Mouse (Mus musculus) kidney, embryonic 15.5 days (tissue): ENCODE results near the gene Opn4. TPM values are rescaled to one million over a fixed set of nuclear protein-coding genes. Genes with fewer than 3 reads are reported as not detected.

Experiments used
- ATAC-seq: fragments of 200-750 bp; cut with Nextera tagmentation; replicated peaks from 2 replicates; pipeline ENCODE4 v1.8.0; 2017; ENCODE audit warnings: moderate TSS enrichment; ENCODE audit not compliant: low FRiP score
- H3K27ac ChIP-seq: fragments of 300-500 bp; sonication (generic); 2 replicates; pipeline ENCODE4 v1.5.1; 2015; ENCODE audit warnings: mild to moderate bottlenecking, inconsistent platforms
- H3K27me3 ChIP-seq: fragments of 300-500 bp; sonication (generic); 2 replicates; pipeline ENCODE4 v1.6.1; 2015; ENCODE audit warnings: inconsistent platforms
- H3K36me3 ChIP-seq: fragments of 300-500 bp; sonication (generic); 2 replicates; pipeline ENCODE4 v1.6.1; 2015; ENCODE audit warnings: inconsistent platforms
- H3K4me1 ChIP-seq: fragments of 300-500 bp; sonication (generic); 2 replicates; pipeline ENCODE4 v1.6.1; 2015; ENCODE audit warnings: inconsistent platforms
- H3K4me2 ChIP-seq: fragments of 300-500 bp; sonication (generic); 2 replicates; pipeline ENCODE4 v1.6.1; 2015; ENCODE audit warnings: moderate library complexity, mild to moderate bottlenecking, inconsistent platforms
- H3K4me3 ChIP-seq: fragments of 300-500 bp; sonication (generic); replicated peaks from 2 replicates; pipeline ENCODE4 v1.5.1; 2015; ENCODE audit warnings: mild to moderate bottlenecking, inconsistent platforms
- H3K9ac ChIP-seq: fragments of 300-500 bp; sonication (generic); 2 replicates; pipeline ENCODE4 v1.6.1; 2015; ENCODE audit warnings: mild to moderate bottlenecking, inconsistent platforms
- H3K9me3 ChIP-seq: fragments of 300-500 bp; sonication (generic); replicated peaks from 2 replicates; pipeline ENCODE4 v1.6.1; 2016; ENCODE audit warnings: inconsistent platforms
- WGBS: fragments of 180-500 bp; shearing (Covaris S2); methylation state at CpG from one replicate; pipeline ENCODE4 v1.1.7; 2015; ENCODE audit warnings: mixed read lengths; 5-methylcytosine and 5-hydroxymethylcytosine counted together
- polyA plus RNA-seq: library from polyadenylated mRNA; unstranded; fragments of >200 nt; fragmentation: Nextera tagmentation; extraction: Ambion mirVana; gene quantifications from 2 replicates; pipeline ENCODE4 v1.2.1, GENCODE M21; 2015

Gene Opn4
- 0.45 and 0.55 TPM in 2 replicates for polyA plus RNA-seq

DNA sequence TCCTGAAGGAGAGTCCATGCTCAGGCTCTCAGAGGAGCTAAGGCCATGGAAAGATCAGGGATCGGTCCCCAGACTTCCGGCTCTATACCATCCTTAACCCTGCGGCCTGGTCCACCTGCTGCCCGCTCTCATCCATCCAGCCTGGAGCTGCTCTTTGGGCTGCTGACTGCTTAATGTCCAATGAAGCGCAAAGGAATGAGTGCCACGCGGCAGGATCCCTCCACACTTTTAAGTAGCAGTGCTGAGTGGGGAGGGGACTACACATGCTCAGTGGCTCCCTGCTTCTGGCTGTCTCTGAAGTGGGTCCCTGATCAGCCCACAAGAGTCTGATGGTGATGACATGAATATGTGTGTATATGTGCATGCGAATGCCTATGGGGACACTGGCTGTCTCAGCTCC lies at the start of gene Opn4:
Opn4 (minus strand) TSS at position 202 of the 400 bp plus-strand sequence.
- Histone ChIP-seq H3K9ac (no peak within 1 kb of the TSS), H3K4me1 (no peaks in the 10 kb centered on the region), H3K4me2 (no peak within 1 kb of the TSS), H3K27ac (no peak within 1 kb of the TSS), H3K4me3 (no peak within 1 kb of the TSS), H3K9me3 (no peaks in the 10 kb centered on the region), H3K27me3 (peaks cover 5% of the 10 kb centered on the region; the same call in 1 of the 2 replicates), H3K36me3 (no peaks in the 10 kb centered on the region)
- ATAC-seq = 0 out of 2 replicates have a peak, but pooled peaks have one; percentile 40
- WGBS = 67% methylated on average over 8 of the region's 8 CpGs

- Histone ChIP-seq H3K4me3 (no peak overlapping the region), H3K36me3 (no peaks in the 10 kb centered on the region), H3K4me2 (no peak overlapping the region), H3K9ac (no peak overlapping the region), H3K27me3 (no peaks in the 10 kb centered on the region), H3K27ac (no peak overlapping the region), H3K9me3 (no peaks in the 10 kb centered on the region), H3K4me1 (no peaks in the 10 kb centered on the region)
- ATAC-seq = no peak
- WGBS = 84% methylated on average over 8 of the region's 8 CpGs
These were observed 48.0 kb upstream of the Opn4 start for GRCm38 (mm10) chr14:34647870-34648475.

- H3K9me3 ChIP-seq = no peaks in the 10 kb centered on the region
- no peaks in the 10 kb centered on the region for H3K27me3 ChIP-seq
- ATAC-seq = no peak
- 63% methylated on average over 7 of the region's 7 CpGs for WGBS
- H3K4me2 ChIP-seq = no peak overlapping the region
- no peak overlapping the region for H3K27ac ChIP-seq
- no peaks in the 10 kb centered on the region for H3K36me3 ChIP-seq
- H3K4me1 ChIP-seq = no peaks in the 10 kb centered on the region
- no peak overlapping the region for H3K9ac ChIP-seq
- H3K4me3 ChIP-seq = no peak overlapping the region
These were observed 44.2 kb upstream of the Opn4 start for GRCm38 (mm10) chr14:34644140-34644539.

DNA sequence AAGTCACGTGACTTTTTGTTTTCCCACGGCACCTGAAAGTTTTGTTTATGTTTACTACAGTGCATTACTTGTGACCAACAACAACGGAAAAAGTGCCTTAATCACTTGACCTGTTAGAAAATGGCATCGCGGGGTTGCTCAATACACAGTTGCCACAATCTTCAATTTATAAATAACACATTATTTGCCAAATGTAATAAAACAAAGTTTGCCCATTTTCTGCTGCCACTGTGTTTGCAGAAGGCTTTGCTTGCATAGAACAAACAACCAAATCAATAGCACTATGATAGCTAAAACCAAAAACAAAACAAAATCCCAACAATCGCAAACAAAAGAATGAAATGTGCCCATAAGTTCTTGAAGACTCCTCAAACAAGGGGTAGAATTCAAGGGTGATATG lies 35.8 kb upstream of the Opn4 start:
- no peak overlapping the region for H3K9ac ChIP-seq
- H3K36me3 ChIP-seq = no peaks in the 10 kb centered on the region
- H3K9me3 ChIP-seq = no peaks in the 10 kb centered on the region
- ATAC-seq = no peak
- H3K4me2 ChIP-seq = no peak overlapping the region
- 88% methylated on average over 6 of the region's 6 CpGs for WGBS
- no peak overlapping the region for H3K27ac ChIP-seq
- H3K27me3 ChIP-seq = no peaks in the 10 kb centered on the region
- H3K4me1 ChIP-seq = no peaks in the 10 kb centered on the region
- no peak overlapping the region for H3K4me3 ChIP-seq

GRCm38 (mm10) chr14:34635192-34635591 lies 35.2 kb upstream of the Opn4 start:
- no peak for ATAC-seq
- Histone ChIP-seq H3K27me3 (no peaks in the 10 kb centered on the region), H3K4me2 (no peak overlapping the region), H3K36me3 (no peaks in the 10 kb centered on the region), H3K9me3 (no peaks in the 10 kb centered on the region), H3K9ac (no peak overlapping the region), H3K4me3 (no peak overlapping the region), H3K27ac (no peak overlapping the region), H3K4me1 (no peaks in the 10 kb centered on the region)
- WGBS = 20% methylated on average over 7 of the region's 7 CpGs

GRCm38 (mm10) chr14:34632722-34633448 lies 32.9 kb upstream of the Opn4 start:
- ATAC-seq = no peak
- no peaks in the 10 kb centered on the region for H3K9me3 ChIP-seq
- no peaks in the 10 kb centered on the region for H3K4me1 ChIP-seq
- no peak overlapping the region for H3K27ac ChIP-seq
- H3K36me3 ChIP-seq = no peaks in the 10 kb centered on the region
- H3K27me3 ChIP-seq = no peaks in the 10 kb centered on the region
- 75% methylated on average over 10 of the region's 10 CpGs for WGBS
- no peak overlapping the region for H3K9ac ChIP-seq
- H3K4me2 ChIP-seq = no peak overlapping the region
- H3K4me3 ChIP-seq = no peak overlapping the region

- 82% methylated on average over 7 of the region's 7 CpGs for WGBS
- H3K4me3 ChIP-seq = no peak overlapping the region
- no peaks in the 10 kb centered on the region for H3K36me3 ChIP-seq
- H3K9me3 ChIP-seq = no peaks in the 10 kb centered on the region
- H3K27me3 ChIP-seq = no peaks in the 10 kb centered on the region
- no peak overlapping the region for H3K4me2 ChIP-seq
- H3K9ac ChIP-seq = no peak overlapping the region
- 0 out of 2 replicates have a peak, but pooled peaks cover 2% of the 10 kb centered on the region for H3K4me1 ChIP-seq
- ATAC-seq = no peak
- H3K27ac ChIP-seq = no peak overlapping the region
These were observed 26.9 kb upstream of the Opn4 start for GRCm38 (mm10) chr14:34626824-34627223.

- no peak for ATAC-seq
These were observed 23.7 kb upstream of the Opn4 start for GRCm38 (mm10) chr14:34623531-34624210.

DNA sequence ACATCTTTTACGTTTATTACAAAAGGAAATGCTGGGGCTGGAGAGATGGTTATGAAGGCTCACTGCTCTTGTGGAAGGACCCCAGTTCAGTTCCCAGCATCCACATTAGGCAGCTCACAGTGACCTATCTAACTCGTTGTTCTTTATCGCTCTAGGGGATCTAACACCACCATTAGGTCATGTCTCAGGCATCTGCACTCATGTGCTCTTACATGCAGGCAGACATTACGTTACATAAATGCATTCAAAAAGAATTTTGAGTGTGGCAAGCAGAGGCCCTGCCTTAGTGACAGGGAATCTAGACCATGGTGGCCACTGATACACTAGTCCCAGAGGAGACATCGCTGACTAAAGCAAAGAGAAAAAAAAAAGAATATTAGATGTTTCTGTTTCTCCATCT lies 23.1 kb upstream of the Opn4 start:
- H3K27me3 ChIP-seq = peaks cover 6% of the 10 kb centered on the region; the same call in 1 of the 2 replicates
- H3K4me3 ChIP-seq = no peak overlapping the region
- WGBS = 90% methylated on average over 5 of the region's 5 CpGs
- no peak overlapping the region for H3K27ac ChIP-seq
- H3K9ac ChIP-seq = no peak overlapping the region
- 0 out of 2 replicates have a peak, but pooled peaks cover 7% of the 10 kb centered on the region for H3K4me1 ChIP-seq
- no peak overlapping the region for H3K4me2 ChIP-seq
- no peaks in the 10 kb centered on the region for H3K36me3 ChIP-seq
- H3K9me3 ChIP-seq = no peaks in the 10 kb centered on the region
- no peak for ATAC-seq

More at GRCm38 (mm10) chr14:34623531-34624210, 23.7 kb upstream of the Opn4 start:
- 61% methylated on average over 16 of the region's 16 CpGs for WGBS
- Histone ChIP-seq H3K27ac (no peak overlapping the region), H3K9ac (no peak overlapping the region), H3K36me3 (no peaks in the 10 kb centered on the region), H3K4me1 (0 out of 2 replicates have a peak, but pooled peaks cover 5% of the 10 kb centered on the region), H3K9me3 (no peaks in the 10 kb centered on the region), H3K27me3 (peaks cover under 1% of the 10 kb centered on the region; the same call in 1 of the 2 replicates), H3K4me2 (no peak overlapping the region), H3K4me3 (no peak overlapping the region)

- Histone ChIP-seq H3K27me3 (peaks cover 22% of the 10 kb centered on the region), H3K4me2 (no peak overlapping the region), H3K27ac (no peak overlapping the region), H3K9ac (no peak overlapping the region), H3K36me3 (no peaks in the 10 kb centered on the region), H3K9me3 (no peaks in the 10 kb centered on the region), H3K4me1 (0 out of 2 replicates have a peak, but pooled peaks cover 5% of the 10 kb centered on the region), H3K4me3 (no peak overlapping the region)
- 36% methylated on average over 10 of the region's 10 CpGs for WGBS
- no peak for ATAC-seq
These were observed 20.9 kb upstream of the Opn4 start for GRCm38 (mm10) chr14:34620611-34621376.

GRCm38 (mm10) chr14:34618808-34619207 lies 18.9 kb upstream of the Opn4 start:
- no peak for ATAC-seq
- WGBS = 44% methylated on average over 9 of the region's 9 CpGs

More at GRCm38 (mm10) chr14:34618808-34619207, 18.9 kb upstream of the Opn4 start:
- H3K27ac ChIP-seq = no peak overlapping the region
- no peak overlapping the region for H3K4me3 ChIP-seq
- H3K4me2 ChIP-seq = no peak overlapping the region
- H3K27me3 ChIP-seq = peaks cover 42% of the 10 kb centered on the region
- H3K9me3 ChIP-seq = no peaks in the 10 kb centered on the region
- H3K36me3 ChIP-seq = no peaks in the 10 kb centered on the region
- no peak overlapping the region for H3K9ac ChIP-seq
- peaks cover 16% of the 10 kb centered on the region for H3K4me1 ChIP-seq
